Mouse (Mus musculus) hindbrain, embryonic 10.5 days (tissue): ENCODE results near the gene Srp54a. TPM values are rescaled to one million over a fixed set of nuclear protein-coding genes. Genes with fewer than 3 reads are reported as not detected.
A peak's percentile ranks its signal among the peaks of the same experiment; 100 is the strongest.
"Not testable (repeated sequence)": the region's sequence is repeated elsewhere in the genome, so short reads cannot be mapped to it uniquely, and the experiment has no call there.

ENCODE experiments used
- DNase-seq: peaks from one replicate; pipeline ENCODE4 v3.0.0-alpha.2; 2017; ENCODE audit warnings: low spot score
- H3K27ac ChIP-seq: fragments of 300-500 bp; sonication (generic); 2 replicates; pipeline ENCODE4 v1.5.1; 2016; ENCODE audit warnings: mild to moderate bottlenecking, moderate library complexity
- H3K27me3 ChIP-seq: fragments of 300-500 bp; sonication (generic); 2 replicates; pipeline ENCODE4 v1.6.1; 2016; ENCODE audit warnings: mild to moderate bottlenecking; ENCODE audit not compliant: poor library complexity, insufficient read depth, severe bottlenecking
- H3K36me3 ChIP-seq: fragments of 300-500 bp; sonication (generic); 2 replicates; pipeline ENCODE4 v1.6.1; 2016; ENCODE audit warnings: mild to moderate bottlenecking, moderate library complexity
- H3K4me1 ChIP-seq: fragments of 300-500 bp; sonication (generic); replicated peaks from 2 replicates; pipeline ENCODE4 v1.6.1; 2016; ENCODE audit warnings: mild to moderate bottlenecking
- H3K4me3 ChIP-seq: fragments of 300-500 bp; sonication (generic); 2 replicates; pipeline ENCODE4 v1.5.1; 2016; ENCODE audit warnings: mild to moderate bottlenecking, moderate library complexity
- H3K9me3 ChIP-seq: fragments of 300-500 bp; sonication (generic); 2 replicates; pipeline ENCODE4 v1.6.1; 2016; ENCODE audit warnings: mild to moderate bottlenecking, moderate library complexity
- WGBS: fragments of 180-500 bp; shearing (Covaris S2); methylation state at CpG from one replicate; pipeline ENCODE4 v1.1.7; 2016; 5-methylcytosine and 5-hydroxymethylcytosine counted together
- polyA plus RNA-seq: library from polyadenylated mRNA; unstranded; fragments of >200 nt; fragmentation: Nextera tagmentation; extraction: Ambion mirVana; gene quantifications from 2 replicates; pipeline ENCODE4 v1.2.1, GENCODE M21; 2016

Gene Srp54a
- polyA plus RNA-seq, 1 experiment from 2014 or later = 98.3 TPM

DNA sequence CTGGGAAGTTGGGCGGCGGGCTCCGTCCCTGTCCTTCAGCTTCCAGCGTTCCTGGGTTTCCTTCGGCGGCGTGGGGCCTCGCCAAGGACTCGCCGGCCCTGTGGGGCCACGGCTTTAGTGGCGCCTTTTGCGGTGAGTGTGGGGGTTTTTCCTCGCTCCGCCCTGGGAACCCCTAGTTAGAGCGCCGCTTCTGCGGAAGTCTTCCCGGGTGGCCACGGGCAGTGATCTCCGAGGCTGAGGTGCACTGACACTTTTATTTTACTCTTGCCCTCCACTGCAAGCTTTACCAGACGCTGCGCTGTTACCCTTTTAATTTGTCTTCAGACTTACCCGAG lies 75.4 kb downstream of the Srp54a start:
- H3K27ac ChIP-seq, H3K4me1 ChIP-seq, H3K9me3 ChIP-seq, DNase-seq, H3K36me3 ChIP-seq, H3K27me3 ChIP-seq: not testable (repeated sequence)
- peak overlapping the region; percentile 42 for H3K4me3 ChIP-seq
- WGBS = under 1% methylated on average over 13 of the region's 24 CpGs

Other genes with a start within 250 kb of the Srp54a start
- 182 and 204 TPM in 2 replicates for gene Cfl2, start 217.4 kb upstream of the Srp54a start, polyA plus RNA-seq
- not detected in 2 replicates for gene Gm20403, start 93.7 kb upstream of the Srp54a start, polyA plus RNA-seq
- gene Baz1a, start 65.9 kb upstream of the Srp54a start, polyA plus RNA-seq = 26.3 and 33.8 TPM in 2 replicates
- 40.7 and 41.9 TPM in 2 replicates for gene 2700097O09Rik, start 152 bp upstream of the Srp54a start, polyA plus RNA-seq
- 10.3 and 12.7 TPM in 2 replicates for gene Fam177a, start 44.2 kb downstream of the Srp54a start, polyA plus RNA-seq
- 36.5 and 38.5 TPM in 2 replicates for gene Srp54b, start 74.8 kb downstream of the Srp54a start, polyA plus RNA-seq
- gene 1700047I17Rik2, start 119.3 kb downstream of the Srp54a start, polyA plus RNA-seq = 1.4 and 5.8 TPM in 2 replicates
- 43.3 and 46.4 TPM in 2 replicates for gene Srp54c, start 149.9 kb downstream of the Srp54a start, polyA plus RNA-seq
- gene 1110008L16Rik, start 219.3 kb downstream of the Srp54a start, polyA plus RNA-seq = 15.7 and 16.5 TPM in 2 replicates
- gene Ppp2r3c, start 222.7 kb downstream of the Srp54a start, polyA plus RNA-seq = 21.5 and 23.7 TPM in 2 replicates